Mouse (Mus musculus) layer of hippocampus, postnatal 36 days (tissue): ENCODE measurements at regions not wholly inside any gene's neighbourhood (a gene's known extent, or its start where the extent isn't known, plus 50 kb on each side); places are given as distances from the start of the nearest gene placed in this dataset.

Experiments used
- DNase-seq, 2 experiments: peaks; one replicate each; pipeline ENCODE4 v3.0.0; 2022

DNA sequence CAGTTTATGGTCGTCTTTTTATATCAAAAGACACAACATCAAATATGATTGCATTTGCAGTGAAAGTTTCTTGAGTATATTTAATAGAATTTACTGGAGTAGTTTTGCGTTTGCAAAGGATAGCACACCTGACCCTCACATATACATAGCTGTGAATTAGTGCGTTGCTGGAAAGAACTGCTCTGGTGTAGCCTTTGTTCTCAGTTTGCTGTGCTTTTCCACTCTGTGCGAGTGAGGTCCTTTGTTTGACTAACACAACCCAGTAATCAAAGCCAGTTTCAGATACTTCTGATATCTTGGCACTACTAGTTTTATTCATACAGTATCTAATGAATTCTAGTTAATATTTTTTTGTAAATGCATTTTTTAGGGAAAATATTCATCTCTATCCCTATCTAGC lies 84.7 kb downstream of the Trim52 start:
- DNase-seq, result no peak

DNA sequence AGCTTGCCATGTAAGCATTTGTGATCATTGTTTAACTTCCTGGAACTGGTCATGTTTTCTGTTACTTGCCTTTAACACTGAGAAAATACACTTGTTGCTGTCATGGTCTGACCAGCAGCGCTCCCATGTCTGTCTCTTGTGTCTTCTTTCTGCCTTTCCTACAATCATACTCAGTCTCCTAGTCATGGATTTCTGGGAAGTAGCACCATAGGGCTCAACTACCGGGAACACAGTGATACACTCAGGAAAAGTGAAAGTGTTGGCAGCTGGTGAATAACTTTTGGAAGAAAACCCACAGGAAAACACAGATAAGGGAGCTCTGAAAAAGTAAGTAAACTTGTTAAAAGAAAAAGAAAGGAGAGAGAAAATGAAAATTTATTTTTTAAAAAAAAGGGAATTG lies 87.6 kb downstream of the Trim52 start:
- no peak for DNase-seq

DNA sequence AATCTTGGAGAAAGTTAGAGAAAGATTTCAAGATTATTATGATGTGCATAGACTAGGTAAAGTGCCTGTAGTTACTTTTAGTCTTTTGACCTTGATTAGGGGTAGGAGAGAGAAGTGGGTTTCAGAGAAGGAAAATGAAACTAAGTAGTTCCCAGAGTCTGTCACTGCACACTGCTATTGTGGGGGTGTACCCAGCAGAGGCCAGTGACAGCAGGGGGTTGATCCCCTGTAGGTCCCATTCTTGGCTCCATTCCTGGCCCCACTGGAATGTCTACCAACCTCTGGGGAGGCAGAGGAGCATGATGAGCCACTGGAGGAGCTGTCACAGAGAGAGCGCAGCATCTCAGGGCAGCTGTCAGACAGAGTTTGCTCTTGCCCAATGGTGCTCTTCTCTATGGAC lies 88.1 kb downstream of the Trim52 start:
- no peak for DNase-seq

DNA sequence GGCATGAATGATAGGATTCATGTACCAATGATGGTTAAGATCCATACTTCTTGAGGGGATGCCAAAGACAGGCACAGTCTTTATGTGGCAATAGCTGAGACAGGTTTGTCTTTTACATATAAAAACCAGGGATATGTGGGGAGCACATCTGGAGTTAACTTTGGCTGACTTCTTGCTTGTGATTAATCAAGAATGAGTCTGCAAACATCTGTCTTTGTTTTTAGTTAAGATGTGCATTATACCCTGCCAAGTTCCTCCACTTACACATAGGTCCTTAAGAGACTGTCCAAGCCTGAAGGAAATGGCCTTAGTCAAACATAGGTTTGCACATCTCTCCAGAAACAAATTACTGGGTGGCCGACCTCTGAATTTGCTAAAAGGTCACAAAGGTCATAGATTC lies 91.8 kb downstream of the Trim52 start:
- DNase-seq, result no peak

DNA sequence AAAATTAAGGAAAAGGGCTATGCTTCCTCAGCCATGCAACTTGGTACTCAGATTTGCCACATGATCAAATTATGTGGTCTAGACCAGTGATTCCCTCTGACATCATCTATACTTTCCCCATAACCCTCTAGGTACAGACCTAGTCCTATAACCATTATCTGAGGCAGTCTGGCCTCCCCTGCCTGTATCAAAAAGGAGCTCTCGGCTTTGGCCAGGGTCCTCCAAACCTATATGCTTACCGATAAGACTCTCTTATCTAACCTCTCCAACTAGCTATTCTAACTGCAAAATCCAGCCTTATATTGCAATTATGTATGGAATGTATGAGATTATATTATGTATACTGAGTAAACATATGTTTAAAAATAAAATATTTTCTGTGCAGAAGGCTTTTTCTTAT lies 93.1 kb downstream of the Trim52 start:
- DNase-seq, result no peak

DNA sequence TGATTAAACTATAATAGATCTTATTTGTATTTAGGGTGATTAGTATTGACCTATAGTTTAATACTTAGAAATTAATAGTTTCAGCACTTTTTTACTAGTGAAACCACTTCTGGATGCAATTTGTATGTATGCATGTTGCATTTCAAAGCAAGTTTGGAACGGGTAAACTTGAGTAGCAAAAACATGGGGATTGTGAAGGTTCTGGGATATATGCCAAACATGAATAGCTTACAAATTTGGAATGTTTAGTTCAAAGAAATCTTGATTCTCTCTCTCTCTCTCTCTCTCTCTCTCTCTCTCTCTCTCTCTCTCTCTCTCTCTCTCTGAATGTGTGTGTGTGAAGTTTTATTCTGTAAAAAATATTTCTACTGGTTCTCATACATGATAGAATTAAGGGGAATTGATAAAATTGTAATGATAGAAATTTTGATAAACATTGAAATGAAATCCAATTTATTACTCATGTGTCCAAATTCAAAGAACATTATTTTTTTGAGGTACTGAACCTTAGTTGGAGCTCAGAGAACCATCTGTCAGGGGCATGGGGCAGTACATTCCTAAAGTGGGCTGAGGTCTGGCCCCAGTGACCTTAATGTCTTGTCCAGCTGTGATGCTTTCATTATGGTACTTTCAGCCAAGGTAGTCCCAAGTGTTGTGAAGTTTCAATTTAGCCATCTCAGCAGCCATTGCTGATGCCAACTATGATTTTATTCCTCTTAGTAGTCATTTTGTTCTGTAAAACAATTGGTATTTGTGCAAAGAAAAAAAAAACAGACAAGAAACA lies 93.7 kb downstream of the Trim52 start:
- no peak for DNase-seq

DNA sequence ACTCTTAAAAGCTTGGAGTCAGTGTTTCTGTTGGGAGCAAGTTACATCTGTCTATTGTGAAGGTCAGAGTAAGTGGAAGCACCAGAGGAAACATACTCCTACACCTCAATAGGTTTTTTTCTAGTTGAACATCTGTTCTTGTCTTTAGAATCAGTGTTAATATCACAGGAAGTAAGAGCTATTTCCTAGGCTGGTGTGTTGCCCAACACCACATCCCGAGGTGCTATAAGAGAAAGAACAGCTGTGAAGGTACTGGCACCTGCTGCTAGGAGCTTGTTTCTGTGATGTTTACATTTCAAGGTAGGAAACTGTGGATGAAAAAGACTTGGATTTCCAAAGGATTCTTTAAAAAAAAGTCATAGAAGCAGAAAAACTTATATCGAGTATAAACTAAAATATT lies 105.1 kb downstream of the Trim52 start:
- DNase-seq, result no peak

DNA sequence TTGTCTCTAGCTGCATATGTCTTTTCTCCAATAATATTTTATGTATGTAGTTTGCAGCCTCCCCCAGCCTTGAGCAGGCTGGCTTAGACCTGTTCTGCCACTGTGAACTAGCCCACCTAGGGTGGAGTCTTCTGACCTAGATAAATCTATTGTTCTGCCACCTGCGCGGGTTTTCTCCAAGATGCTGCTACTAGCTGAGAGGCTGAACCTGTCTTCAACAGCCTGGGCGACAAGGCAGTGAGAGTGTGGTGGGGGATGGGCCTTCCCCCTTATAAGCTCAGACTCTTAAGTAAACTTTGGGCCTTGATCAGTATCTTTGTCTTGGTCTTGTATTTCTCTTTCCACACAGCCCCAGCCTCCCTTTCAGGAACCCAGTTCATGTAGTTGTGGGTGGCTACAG lies 111.7 kb downstream of the Trim52 start:
- no peak for DNase-seq

DNA sequence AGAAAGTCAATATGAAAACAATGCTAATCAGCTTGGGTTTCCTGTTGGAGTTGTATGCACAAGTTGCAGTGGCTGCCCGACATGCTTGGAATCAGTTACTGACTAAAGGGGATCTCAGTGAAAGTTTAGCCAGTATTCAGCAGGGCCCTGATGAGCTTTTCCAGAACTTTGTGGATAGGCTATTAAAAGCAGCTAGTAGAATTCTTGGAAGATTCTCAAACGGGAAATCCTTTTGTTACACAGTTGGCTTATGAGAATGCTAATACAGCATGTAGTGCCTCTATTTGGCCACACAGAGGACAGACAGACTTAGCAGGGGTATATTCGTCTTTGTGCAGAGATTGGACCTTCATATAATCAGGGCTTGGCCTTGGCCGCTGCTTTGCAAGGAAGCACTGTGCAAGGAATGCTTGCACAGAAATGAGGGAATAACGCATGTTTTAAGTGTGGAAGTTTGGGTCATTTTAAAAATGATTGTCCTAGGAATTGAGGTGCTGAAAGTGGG lies 113.3 kb downstream of the Trim52 start:
- DNase-seq, result no peak

DNA sequence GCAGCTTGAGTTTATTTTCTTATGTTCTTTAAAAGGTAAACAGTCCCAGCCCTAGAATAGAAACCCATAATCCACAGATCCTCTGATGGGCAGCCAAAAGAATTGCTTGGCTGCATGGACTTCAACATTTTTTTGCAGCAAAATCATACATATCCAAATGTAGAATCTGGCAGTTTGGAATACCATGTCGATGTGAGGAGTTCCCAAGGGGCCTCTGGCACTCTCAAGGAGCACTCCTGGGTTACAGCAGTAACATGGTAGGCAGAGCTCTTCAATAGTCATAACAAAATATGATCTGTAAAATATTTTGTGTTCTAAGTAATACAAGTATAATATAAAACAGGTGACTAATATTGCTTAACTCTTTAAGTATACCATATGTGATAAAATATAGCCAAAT lies 119.4 kb downstream of the Trim52 start:
- DNase-seq, result no peak

DNA sequence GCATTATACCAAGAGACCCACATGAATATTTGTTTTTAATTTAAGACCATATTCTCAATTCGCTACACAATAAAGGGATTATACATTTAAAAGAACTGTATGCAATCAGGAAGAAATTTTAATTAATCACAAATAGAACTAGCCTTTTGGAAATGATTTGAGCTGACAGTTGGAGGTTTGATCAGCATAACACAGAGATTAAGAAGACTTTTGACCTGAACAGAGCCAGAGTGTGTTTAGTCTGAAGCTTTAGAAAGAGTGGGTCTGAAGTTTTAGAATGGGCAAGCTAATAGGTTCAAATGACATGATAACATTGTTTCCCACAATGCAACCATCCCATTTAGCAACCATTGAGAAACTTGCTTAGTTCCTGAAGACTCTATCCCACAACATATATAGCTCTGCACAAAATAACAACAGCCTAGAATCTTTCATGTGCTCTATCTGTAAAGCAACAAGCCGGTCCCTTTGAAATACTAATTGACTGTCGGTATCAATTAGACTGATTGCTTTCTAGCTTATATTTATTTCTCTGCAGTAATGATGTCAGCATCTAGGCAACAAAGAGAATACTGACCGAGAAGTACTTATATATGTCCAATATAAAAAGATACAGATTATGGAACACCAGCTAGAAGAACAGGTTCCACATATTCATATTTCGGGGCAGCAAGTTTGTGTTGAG lies 135.9 kb downstream of the Trim52 start:
- DNase-seq, result no peak

DNA sequence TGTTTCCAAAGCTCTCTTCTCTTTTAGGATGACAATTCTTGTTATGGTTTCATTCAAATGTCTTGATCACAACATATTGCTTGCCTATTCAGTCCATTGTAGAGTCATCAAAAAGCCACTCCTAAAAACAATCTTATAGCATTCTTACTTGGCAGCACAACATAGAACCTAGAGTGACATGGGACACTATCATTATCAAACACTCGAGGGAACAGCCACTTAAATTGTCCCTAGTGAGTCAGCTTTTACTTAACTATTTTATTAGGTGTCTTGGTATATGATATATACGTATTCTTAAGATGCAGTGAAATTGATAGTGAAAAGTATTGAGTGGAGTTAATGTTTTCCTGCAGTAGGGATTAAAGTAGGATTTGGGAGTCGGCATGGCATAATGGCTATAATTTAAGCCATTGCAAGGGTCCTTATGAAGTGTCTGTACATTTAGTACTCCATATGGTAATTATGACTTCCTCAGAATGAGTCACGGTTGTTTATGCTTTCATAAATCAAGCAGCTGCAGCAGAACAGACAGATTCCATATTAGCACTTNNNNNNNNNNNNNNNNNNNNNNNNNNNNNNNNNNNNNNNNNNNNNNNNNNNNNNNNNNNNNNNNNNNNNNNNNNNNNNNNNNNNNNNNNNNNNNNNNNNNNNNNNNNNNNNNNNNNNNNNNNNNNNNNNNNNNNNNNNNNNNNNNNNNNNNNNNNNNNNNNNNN lies 153.6 kb downstream of the Trim52 start:
- DNase-seq, result no peak

DNA sequence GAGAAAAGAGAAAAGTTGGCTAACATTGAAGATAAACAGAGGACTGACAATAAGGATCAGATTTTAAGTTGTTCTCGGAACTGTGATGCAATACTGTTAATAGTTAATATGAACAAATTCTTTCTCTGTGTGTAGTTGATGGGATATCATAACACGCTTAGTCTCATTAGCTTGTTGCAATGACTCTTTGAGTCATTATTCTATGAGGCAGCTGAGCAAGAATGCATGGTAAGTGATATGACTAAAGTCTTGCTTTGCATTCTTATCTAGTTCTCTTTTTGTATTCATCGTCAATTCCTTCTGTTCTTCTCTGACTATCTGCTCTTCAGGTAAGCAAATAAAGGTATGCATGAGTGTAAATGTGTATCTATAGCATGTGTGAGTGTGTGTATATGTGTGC lies 159.3 kb downstream of the Trim52 start:
- no peak for DNase-seq

DNA sequence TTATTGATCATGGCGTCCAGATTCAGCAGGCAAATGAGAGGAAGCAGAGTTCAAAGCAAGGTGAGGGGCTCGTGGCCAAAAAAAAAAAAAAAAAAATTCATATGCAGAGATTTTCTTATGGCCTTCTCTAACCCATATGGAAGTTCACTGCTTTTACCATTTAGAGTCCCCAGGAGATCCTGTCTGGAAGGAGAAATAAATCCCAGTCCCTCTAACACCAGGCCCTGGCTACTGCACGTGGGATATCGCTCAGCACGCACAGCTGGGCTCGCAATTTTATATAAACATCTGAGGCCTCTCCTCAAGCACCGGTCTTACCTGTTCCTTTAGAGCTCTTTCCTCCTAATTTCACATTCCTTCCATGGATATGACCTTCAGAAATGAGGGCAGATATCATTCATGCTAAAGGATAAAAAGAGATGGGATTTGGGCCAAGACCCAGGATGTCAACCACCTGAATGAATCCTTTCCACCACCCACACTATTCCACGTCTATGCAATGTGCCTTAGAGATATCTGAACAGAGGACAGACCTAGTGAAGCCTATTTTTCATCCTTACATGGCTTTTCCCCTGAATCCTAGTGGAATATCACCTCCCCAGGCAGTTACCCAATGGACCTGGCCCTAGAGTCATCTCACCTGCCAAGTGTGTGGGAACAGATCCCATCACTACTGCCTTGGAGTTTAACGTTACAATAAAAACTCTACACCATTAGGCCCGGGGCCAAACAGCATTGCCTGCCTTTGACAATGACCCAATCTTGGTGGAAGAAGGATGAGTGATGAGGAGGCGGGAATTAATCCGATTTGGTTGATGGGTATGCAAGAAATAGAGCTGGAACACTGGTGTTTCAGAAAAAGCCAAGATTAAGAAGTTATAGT lies 161.9 kb downstream of the Trim52 start:
- DNase-seq, result no peak

DNA sequence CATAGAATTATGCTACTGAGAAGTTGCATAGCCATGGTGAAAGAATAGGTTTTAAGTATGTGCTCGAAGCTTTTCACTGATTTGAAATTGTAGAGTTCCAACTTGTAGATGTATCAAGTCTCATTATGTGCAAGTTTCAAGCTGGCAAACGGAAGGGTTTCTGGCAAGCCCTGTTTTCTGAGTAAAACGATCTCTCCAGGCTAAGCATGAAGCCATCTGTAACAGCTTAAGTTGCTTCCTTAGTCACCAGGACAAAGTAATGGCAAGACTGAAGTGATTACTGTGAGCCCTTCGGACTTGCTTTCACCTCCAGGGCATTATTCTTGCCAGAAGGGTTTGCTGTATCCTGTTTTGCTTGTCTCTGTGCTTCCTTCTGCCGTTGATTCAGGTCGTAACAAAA lies 163.7 kb downstream of the Trim52 start:
- DNase-seq, result no peak

DNA sequence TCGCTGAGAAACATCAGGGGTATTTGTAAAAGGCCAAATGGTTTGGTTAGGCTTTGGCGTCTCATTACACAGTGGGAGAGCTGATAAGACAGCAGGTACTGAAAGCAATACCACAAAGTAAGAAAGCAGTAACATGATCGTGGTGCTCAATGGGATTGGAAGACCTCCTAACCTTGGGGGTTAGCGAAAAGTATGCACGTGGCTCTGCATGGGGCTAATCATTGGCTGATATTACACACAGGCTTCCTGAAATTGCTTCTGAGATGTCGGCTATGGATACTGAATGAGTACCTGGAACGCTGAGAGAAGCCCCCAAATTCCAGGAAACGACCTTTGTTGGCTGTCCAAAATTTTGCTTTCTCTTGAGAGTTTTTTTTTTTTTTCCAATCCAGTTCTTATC lies 207.6 kb downstream of the Trim52 start:
- no peak for DNase-seq

DNA sequence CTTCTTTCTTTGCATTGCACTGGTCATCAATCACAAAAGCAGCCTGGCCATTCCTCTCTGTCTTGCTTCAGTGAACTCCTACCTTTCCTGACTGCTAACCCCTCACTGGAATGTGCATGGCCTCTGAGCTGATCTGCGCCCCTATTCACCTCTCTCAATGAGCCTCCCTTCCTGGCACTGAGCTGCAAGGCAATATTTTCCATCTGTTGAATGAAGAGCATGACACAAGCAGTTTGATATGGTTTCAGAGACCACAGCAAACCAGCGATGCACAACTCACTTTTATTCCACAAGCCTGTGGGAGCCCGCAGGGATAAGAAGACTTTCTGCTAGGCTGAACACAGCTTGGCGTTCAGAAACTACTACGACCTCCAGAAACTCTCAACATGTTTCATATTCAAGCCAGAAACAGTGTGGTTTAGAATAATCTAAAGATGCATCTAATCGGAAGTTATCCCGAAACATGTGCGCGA lies 208.1 kb downstream of the Trim52 start:
- DNase-seq, result no peak

DNA sequence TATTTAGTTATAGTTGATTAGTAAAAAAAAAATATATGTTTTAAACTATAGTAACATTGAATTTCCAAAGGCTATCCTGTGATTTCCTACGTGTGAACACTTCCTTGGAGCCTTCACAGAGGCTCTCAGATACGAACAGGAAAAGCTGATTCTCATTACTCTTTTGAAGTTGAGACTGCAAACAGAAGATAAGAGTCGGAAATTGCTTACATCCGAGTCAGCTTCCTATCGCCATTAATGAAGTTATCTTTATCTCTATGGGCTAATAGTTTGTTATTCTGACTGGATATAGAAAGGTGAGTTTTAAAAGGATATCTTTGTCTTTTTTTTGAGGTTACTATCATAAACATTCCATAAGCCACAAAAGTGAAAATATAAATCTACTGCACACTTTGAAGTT lies 212.8 kb downstream of the Trim52 start:
- DNase-seq, result no peak

DNA sequence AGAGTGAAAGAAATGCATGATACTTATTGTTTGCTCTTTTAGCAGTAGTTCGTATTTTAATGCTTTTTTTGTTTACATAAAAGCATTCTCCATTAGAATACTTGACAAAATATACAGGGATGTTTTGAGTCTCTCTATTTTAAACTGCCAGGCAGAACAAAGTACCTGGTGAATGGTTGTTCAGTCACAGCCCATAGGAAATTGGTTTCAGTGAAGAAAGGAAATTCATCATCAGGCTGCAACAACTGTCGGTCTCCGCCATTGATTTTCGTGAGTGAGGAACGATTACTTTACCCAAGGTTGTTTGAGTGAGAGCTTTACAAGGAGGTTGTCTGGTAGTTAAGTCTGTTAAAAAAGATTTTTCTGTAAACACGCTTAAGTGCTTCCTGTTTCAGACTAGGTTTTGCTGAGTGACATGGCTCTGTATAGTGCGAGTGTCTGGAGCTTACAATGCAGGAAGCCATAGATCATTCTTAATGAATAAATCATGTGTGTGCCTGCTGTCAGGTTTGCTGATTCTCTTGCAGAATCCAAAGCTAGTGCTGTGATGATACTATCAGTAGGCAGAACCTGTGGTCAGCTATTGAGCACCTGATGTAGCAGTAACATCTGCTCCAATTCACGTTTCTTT lies 221.8 kb downstream of the Trim52 start:
- DNase-seq, result no peak

DNA sequence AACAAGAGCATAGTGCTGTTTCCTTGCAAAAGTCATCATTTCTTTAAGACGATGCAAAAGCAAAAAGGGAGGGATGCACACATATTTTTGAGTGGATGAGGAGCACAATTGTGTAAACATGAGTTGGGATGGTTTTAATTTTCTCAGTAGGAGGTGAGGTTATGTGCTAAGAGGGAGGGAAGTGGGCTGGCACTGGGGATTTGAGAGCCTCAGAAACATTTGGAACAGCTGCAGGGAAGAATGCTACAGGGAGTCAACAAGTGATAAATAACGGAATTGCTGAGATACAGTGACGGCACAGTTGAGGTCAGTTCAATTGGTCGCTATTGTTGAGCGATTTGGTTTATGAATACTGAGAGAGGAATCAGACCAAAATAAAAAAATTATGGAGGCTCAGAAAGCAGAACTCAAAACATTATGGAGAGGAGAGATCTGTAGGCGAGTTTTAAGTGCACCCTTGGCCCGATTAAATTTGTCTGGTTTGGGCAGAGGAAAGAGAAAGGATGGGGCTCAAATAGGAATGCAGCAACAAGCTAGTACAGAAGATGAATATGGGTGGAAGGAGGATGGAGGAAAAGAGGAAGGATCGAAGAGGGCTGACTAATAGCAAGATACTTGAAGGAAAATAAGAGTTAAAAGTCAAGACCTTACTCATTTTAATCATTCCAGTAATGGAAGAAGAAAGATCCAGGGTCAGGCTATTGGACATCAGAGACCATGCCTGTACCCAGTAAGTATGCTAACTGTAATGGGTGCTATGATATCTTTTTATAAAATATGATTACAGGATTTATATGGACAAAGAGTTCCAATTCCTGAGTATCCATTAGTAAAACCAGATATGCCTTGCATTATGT lies 259.0 kb downstream of the Trim52 start:
- DNase-seq, result no peak

DNA sequence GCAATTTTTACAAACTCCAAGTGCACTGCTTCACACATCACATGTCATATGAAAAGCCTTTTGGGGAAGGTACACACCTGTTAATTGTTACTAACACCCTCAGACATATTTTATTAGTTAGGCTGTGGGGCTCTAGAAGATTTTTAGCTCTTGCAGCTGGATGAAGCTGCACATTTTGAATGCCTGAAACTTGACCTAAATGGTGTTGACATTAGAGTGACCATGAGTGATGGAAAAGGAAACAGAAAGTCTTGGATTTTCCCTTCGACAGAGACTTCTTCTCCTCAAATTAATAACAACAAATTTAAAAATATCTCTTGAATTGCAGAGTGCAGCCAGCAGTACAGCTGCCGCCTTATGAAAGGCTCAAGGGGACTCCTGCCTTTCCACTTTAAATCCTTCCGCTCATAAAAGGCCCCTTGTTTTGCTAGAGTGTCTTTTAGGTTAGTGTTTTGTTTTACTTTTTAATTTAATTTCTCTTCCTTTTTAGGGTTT lies 259.7 kb downstream of the Trim52 start:
- no peak for DNase-seq
